Mouse (Mus musculus): ENCODE results near the gene Stambp. TPM values are rescaled to one million over a fixed set of nuclear protein-coding genes. Genes with fewer than 3 reads are reported as not detected.

The Stambp gene
- 27.7 TPM in 2 replicates for polyA plus RNA-seq (2014; fragmentation: Nextera tagmentation; extraction: Ambion mirVana)

DNA sequence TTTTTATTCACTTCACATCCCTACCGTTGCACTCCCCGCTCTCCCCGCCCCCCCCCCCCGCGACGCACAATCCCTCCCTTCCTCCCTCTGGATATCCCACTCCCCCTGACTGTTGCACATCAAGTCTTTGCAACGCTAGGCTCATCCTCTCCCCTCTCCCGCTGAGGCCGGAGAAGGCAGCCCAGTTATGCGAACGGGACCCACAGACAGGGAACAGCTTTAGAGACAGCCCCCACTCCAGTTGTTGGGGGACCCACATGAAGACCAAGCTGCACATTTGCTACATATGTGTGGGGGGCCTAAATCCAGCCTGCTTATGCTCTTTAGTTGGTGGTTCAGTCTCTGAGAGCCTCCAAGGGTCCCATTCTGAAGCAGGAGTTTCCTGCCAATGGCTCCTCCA, at the start of gene Stambp:
Stambp (minus strand) TSS at position 59 of the 400 bp plus-strand sequence.
- Histone ChIP-seq H3K27ac (replicated peaks in 1 of 2; ENCODE audit: control insufficient read depth in 1 of 2, insufficient read depth in 1 of 2, low read depth in 2 of 2, low read length in 2 of 2) (peak within 1 kb of the TSS; percentile 50 to 64), H3K9ac (ENCODE audit: low read length) (peak within 1 kb of the TSS; percentile 82), H3K4me2 (ENCODE audit: low read length) (peak within 1 kb of the TSS; percentile 89), H3K4me3 (ENCODE audit: control insufficient read depth in 1 of 2, insufficient read depth in 1 of 2, low read depth in 1 of 2, low read length in 2 of 2) (peak within 1 kb of the TSS; percentile 74 to 92), H3K4me1 (ENCODE audit: control insufficient read depth in 2 of 2, insufficient read depth in 2 of 2, low read length in 2 of 2) (peaks cover 6 to 10% of the 10 kb centered on the region in 2 experiments), H3K27me3 (ENCODE audit: control insufficient read depth, insufficient read depth, low read length) (no peaks in the 10 kb centered on the region), H3K9me3 (ENCODE audit: control insufficient read depth, low read length) (no peaks in the 10 kb centered on the region), H3K36me3 (ENCODE audit: control insufficient read depth, insufficient read depth, low read length) (peaks cover 12% of the 10 kb centered on the region)
- 0 out of 2 replicates have a peak, but pooled peaks have one; percentile 33 for ATAC-seq (ENCODE audit: insufficient number of reproducible peaks, insufficient read depth, low FRiP score, low read depth)
- 2% methylated on average over 7 of the region's 11 CpGs for WGBS

DNA sequence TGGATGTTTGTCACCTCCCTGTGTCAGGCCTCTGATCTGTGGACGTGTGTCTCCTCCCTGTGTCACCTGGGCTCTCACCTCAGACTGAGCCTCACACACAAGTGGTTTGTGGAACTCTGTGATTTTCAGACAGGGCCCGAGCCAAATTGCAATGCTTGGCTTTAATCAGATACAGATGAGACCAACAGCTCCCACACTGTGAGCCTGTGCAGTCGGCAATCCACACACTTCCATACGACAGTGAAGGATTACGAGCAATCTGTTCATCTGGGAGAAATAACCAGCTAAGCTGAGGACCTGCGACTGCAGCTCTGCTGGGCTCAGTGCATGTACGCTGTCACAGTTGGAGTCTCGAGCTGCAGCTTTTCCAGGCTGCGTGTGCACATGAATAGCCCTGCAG, 47.4 kb upstream of the Stambp start:
- no peak overlapping the region for H3K4me3 ChIP-seq (ENCODE audit: control insufficient read depth in 1 of 2, insufficient read depth in 1 of 2, low read depth in 1 of 2, low read length in 2 of 2)
- H3K9me3 ChIP-seq (ENCODE audit: control insufficient read depth, low read length): no peaks in the 10 kb centered on the region
- no peaks in the 10 kb centered on the region for H3K4me1 ChIP-seq (ENCODE audit: control insufficient read depth in 2 of 2, insufficient read depth in 2 of 2, low read length in 2 of 2)
- no peak overlapping the region for H3K9ac ChIP-seq (ENCODE audit: low read length)
- H3K27me3 ChIP-seq (ENCODE audit: control insufficient read depth, insufficient read depth, low read length): no peaks in the 10 kb centered on the region
- H3K36me3 ChIP-seq (ENCODE audit: control insufficient read depth, insufficient read depth, low read length): no peaks in the 10 kb centered on the region
- 72% methylated on average over 9 of the region's 9 CpGs for WGBS
- H3K27ac ChIP-seq (replicated peaks in 1 of 2; ENCODE audit: control insufficient read depth in 1 of 2, insufficient read depth in 1 of 2, low read depth in 2 of 2, low read length in 2 of 2): no peak overlapping the region
- ATAC-seq (ENCODE audit: insufficient number of reproducible peaks, insufficient read depth, low FRiP score, low read depth): no peak
- H3K4me2 ChIP-seq (ENCODE audit: low read length): no peak overlapping the region

- H3K27ac ChIP-seq (replicated peaks in 1 of 2; ENCODE audit: control insufficient read depth in 1 of 2, insufficient read depth in 1 of 2, low read depth in 2 of 2, low read length in 2 of 2): no peak overlapping the region
- 76% methylated on average over 15 of the region's 15 CpGs for WGBS
- H3K4me2 ChIP-seq (ENCODE audit: low read length): no peak overlapping the region
- no peaks in the 10 kb centered on the region for H3K27me3 ChIP-seq (ENCODE audit: control insufficient read depth, insufficient read depth, low read length)
- H3K4me1 ChIP-seq (ENCODE audit: control insufficient read depth in 2 of 2, insufficient read depth in 2 of 2, low read length in 2 of 2): no peaks in the 10 kb centered on the region
- no peaks in the 10 kb centered on the region for H3K36me3 ChIP-seq (ENCODE audit: control insufficient read depth, insufficient read depth, low read length)
- no peak overlapping the region for H3K9ac ChIP-seq (ENCODE audit: low read length)
- no peak for ATAC-seq (ENCODE audit: insufficient number of reproducible peaks, insufficient read depth, low FRiP score, low read depth)
- no peak overlapping the region for H3K4me3 ChIP-seq (ENCODE audit: control insufficient read depth in 1 of 2, insufficient read depth in 1 of 2, low read depth in 1 of 2, low read length in 2 of 2)
- no peaks in the 10 kb centered on the region for H3K9me3 ChIP-seq (ENCODE audit: control insufficient read depth, low read length)
Measured at GRCm38 (mm10) chr6:83617581-83618335, 45.2 kb upstream of the Stambp start.

DNA sequence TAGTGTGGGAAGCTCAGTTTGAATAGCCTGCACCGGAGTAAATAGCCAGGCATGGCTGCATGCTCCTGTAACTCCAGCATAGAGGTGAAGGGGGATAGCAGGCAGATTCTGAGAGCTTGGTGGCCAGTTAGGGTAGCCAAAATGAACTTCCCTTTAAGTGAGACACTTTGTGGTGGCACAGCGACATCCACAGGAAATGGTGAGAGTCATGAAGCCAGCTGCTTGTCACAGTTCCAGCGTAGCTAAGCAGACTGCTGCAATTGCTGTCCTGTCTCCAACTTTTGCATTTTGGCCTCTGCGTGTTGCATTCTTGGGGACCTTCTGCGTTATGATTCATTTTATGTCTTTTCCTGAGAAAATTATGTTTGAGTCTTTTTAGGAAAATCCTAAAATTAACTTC, 44.0 kb upstream of the Stambp start:
- Histone ChIP-seq H3K4me2 (ENCODE audit: low read length) (no peak overlapping the region), H3K9ac (ENCODE audit: low read length) (no peak overlapping the region), H3K27ac (replicated peaks in 1 of 2; ENCODE audit: control insufficient read depth in 1 of 2, insufficient read depth in 1 of 2, low read depth in 2 of 2, low read length in 2 of 2) (no peak overlapping the region), H3K9me3 (ENCODE audit: control insufficient read depth, low read length) (no peaks in the 10 kb centered on the region), H3K27me3 (ENCODE audit: control insufficient read depth, insufficient read depth, low read length) (no peaks in the 10 kb centered on the region), H3K36me3 (ENCODE audit: control insufficient read depth, insufficient read depth, low read length) (no peaks in the 10 kb centered on the region), H3K4me1 (ENCODE audit: control insufficient read depth in 2 of 2, insufficient read depth in 2 of 2, low read length in 2 of 2) (no peaks in the 10 kb centered on the region), H3K4me3 (ENCODE audit: control insufficient read depth in 1 of 2, insufficient read depth in 1 of 2, low read depth in 1 of 2, low read length in 2 of 2) (no peak overlapping the region)
- ATAC-seq (ENCODE audit: insufficient number of reproducible peaks, insufficient read depth, low FRiP score, low read depth): no peak
- WGBS: 57% methylated on average over 5 of the region's 5 CpGs

GRCm38 (mm10) chr6:83614469-83614868, 41.9 kb upstream of the Stambp start:
- ATAC-seq (ENCODE audit: insufficient number of reproducible peaks, insufficient read depth, low FRiP score, low read depth): no peak
- WGBS: 80% methylated on average over 4 of the region's 4 CpGs
- no peak overlapping the region for H3K27ac ChIP-seq (replicated peaks in 1 of 2; ENCODE audit: control insufficient read depth in 1 of 2, insufficient read depth in 1 of 2, low read depth in 2 of 2, low read length in 2 of 2)
- no peak overlapping the region for H3K4me2 ChIP-seq (ENCODE audit: low read length)
- H3K4me1 ChIP-seq (ENCODE audit: control insufficient read depth in 2 of 2, insufficient read depth in 2 of 2, low read length in 2 of 2): no peaks in the 10 kb centered on the region
- H3K36me3 ChIP-seq (ENCODE audit: control insufficient read depth, insufficient read depth, low read length): no peaks in the 10 kb centered on the region
- no peak overlapping the region for H3K4me3 ChIP-seq (ENCODE audit: control insufficient read depth in 1 of 2, insufficient read depth in 1 of 2, low read depth in 1 of 2, low read length in 2 of 2)
- no peak overlapping the region for H3K9ac ChIP-seq (ENCODE audit: low read length)
- H3K9me3 ChIP-seq (ENCODE audit: control insufficient read depth, low read length): no peaks in the 10 kb centered on the region
- no peaks in the 10 kb centered on the region for H3K27me3 ChIP-seq (ENCODE audit: control insufficient read depth, insufficient read depth, low read length)

GRCm38 (mm10) chr6:83612976-83613375, 40.4 kb upstream of the Stambp start:
- no peak overlapping the region for H3K4me3 ChIP-seq (ENCODE audit: control insufficient read depth in 1 of 2, insufficient read depth in 1 of 2, low read depth in 1 of 2, low read length in 2 of 2)
- no peak overlapping the region for H3K9ac ChIP-seq (ENCODE audit: low read length)
- no peak overlapping the region for H3K4me2 ChIP-seq (ENCODE audit: low read length)
- H3K9me3 ChIP-seq (ENCODE audit: control insufficient read depth, low read length): no peaks in the 10 kb centered on the region
- H3K4me1 ChIP-seq (ENCODE audit: control insufficient read depth in 2 of 2, insufficient read depth in 2 of 2, low read length in 2 of 2): no peaks in the 10 kb centered on the region
- 84% methylated on average over 1 of the region's 1 CpGs for WGBS
- no peak for ATAC-seq (ENCODE audit: insufficient number of reproducible peaks, insufficient read depth, low FRiP score, low read depth)
- H3K27me3 ChIP-seq (ENCODE audit: control insufficient read depth, insufficient read depth, low read length): no peaks in the 10 kb centered on the region
- no peak overlapping the region for H3K27ac ChIP-seq (replicated peaks in 1 of 2; ENCODE audit: control insufficient read depth in 1 of 2, insufficient read depth in 1 of 2, low read depth in 2 of 2, low read length in 2 of 2)
- no peaks in the 10 kb centered on the region for H3K36me3 ChIP-seq (ENCODE audit: control insufficient read depth, insufficient read depth, low read length)

GRCm38 (mm10) chr6:83599636-83600174, 27.2 kb upstream of the Stambp start:
- no peak for ATAC-seq (ENCODE audit: insufficient number of reproducible peaks, insufficient read depth, low FRiP score, low read depth)
- H3K27me3 ChIP-seq (ENCODE audit: control insufficient read depth, insufficient read depth, low read length): no peaks in the 10 kb centered on the region
- H3K4me3 ChIP-seq (ENCODE audit: control insufficient read depth in 1 of 2, insufficient read depth in 1 of 2, low read depth in 1 of 2, low read length in 2 of 2): no peak overlapping the region
- H3K4me2 ChIP-seq (ENCODE audit: low read length): peak overlapping the region; percentile 68
- 18% methylated on average over 6 of the region's 6 CpGs for WGBS
- H3K9me3 ChIP-seq (ENCODE audit: control insufficient read depth, low read length): no peaks in the 10 kb centered on the region
- peak overlapping the region in 1 of 2 experiments; percentile 47; a peak in 1 of 4 replicates for H3K27ac ChIP-seq (replicated peaks in 1 of 2; ENCODE audit: control insufficient read depth in 1 of 2, insufficient read depth in 1 of 2, low read depth in 2 of 2, low read length in 2 of 2)
- H3K9ac ChIP-seq (ENCODE audit: low read length): no peak overlapping the region
- H3K4me1 ChIP-seq (ENCODE audit: control insufficient read depth in 2 of 2, insufficient read depth in 2 of 2, low read length in 2 of 2): peaks cover 10 to 14% of the 10 kb centered on the region in 2 experiments
- H3K36me3 ChIP-seq (ENCODE audit: control insufficient read depth, insufficient read depth, low read length): no peaks in the 10 kb centered on the region
